Mouse (Mus musculus) liver, adult 2 months (tissue): ENCODE data around the gene Gpam. TPM values are rescaled to one million over a fixed set of nuclear protein-coding genes. Genes with fewer than 3 reads are reported as not detected.

Source experiments
- DNase-seq: peaks from one replicate; pipeline ENCODE4 v3.0.0-alpha.2; 2011; ENCODE audit warnings: low read depth, low spot score; ENCODE audit errors: extremely low read depth
- H3K27ac ChIP-seq: fragments of 200-500 bp; replicated peaks from 2 replicates; pipeline ENCODE4 v1.5.1; 2012; ENCODE audit warnings: low read depth, mild to moderate bottlenecking, control low read depth, inconsistent platforms, low read length; ENCODE audit not compliant: insufficient read depth
- H3K27me3 ChIP-seq: fragments of 200-500 bp; 2 replicates; pipeline ENCODE4 v1.6.1; 2012; ENCODE audit warnings: mild to moderate bottlenecking, moderate library complexity, low read length, inconsistent platforms; ENCODE audit not compliant: control insufficient read depth, insufficient read depth
- H3K36me3 ChIP-seq: fragments of 200-500 bp; 2 replicates; pipeline ENCODE4 v1.6.1; 2012; ENCODE audit warnings: low read length, inconsistent platforms; ENCODE audit not compliant: control insufficient read depth, insufficient read depth
- H3K4me1 ChIP-seq: fragments of 200-500 bp; 2 replicates; pipeline ENCODE4 v1.6.1; 2011; ENCODE audit warnings: low read length; ENCODE audit not compliant: control insufficient read depth, insufficient read depth
- H3K4me3 ChIP-seq: fragments of 200-500 bp; 2 replicates; pipeline ENCODE4 v1.5.1; 2011; ENCODE audit warnings: low read depth, mild to moderate bottlenecking, control low read depth, low read length, moderate library complexity; ENCODE audit not compliant: insufficient read depth
- H3K79me2 ChIP-seq: fragments of 200-500 bp; 2 replicates; pipeline ENCODE4 v1.6.1; 2012; ENCODE audit warnings: inconsistent platforms, mild to moderate bottlenecking, low read length, moderate library complexity; ENCODE audit not compliant: control insufficient read depth, insufficient read depth
- H3K9ac ChIP-seq: fragments of 200-500 bp; 2 replicates; pipeline ENCODE4 v1.6.1; 2012; ENCODE audit warnings: low read depth, mild to moderate bottlenecking, control low read depth, inconsistent platforms, low read length
- CTCF ChIP-seq: fragments of 200-500 bp; IDR thresholded peaks from 2 replicates; pipeline ENCODE4 v1.5.1; 2011; ENCODE audit warnings: low read depth, low read length, control low read depth
- POLR2A ChIP-seq: fragments of 200-500 bp; IDR thresholded peaks from 2 replicates; pipeline ENCODE4 v1.6.1; 2011; ENCODE audit warnings: low read length, control low read depth; ENCODE audit not compliant: insufficient read depth; ENCODE audit errors: extremely low read depth
- WGBS: fragments of 180-500 bp; shearing (Covaris S2); methylation state at CpG from one replicate; pipeline ENCODE4 v1.1.7; 2018; 5-methylcytosine and 5-hydroxymethylcytosine counted together
- polyA plus RNA-seq: library from polyadenylated mRNA; depleted of rRNA; stranded (reverse); fragments of >200 nt; gene quantifications from 2 replicates; pipeline ENCODE4 v1.2.3, GENCODE M21; 2012
- total RNA-seq: library from RNA; depleted of rRNA; stranded (reverse); fragments of >200 nt; gene quantifications from 2 replicates; pipeline ENCODE4 v1.2.3, GENCODE M21; 2014

Gene Gpam
- total and polyA plus RNA-seq, 2 experiments = 102 to 261 TPM

GRCm38 (mm10) chr19:55128469-55128868 is 1.4 kb upstream of the Gpam start:
- peaks cover 28% of the 10 kb centered on the region for H3K4me1 ChIP-seq
- H3K27me3 ChIP-seq = no peaks in the 10 kb centered on the region
- 97% methylated on average over 1 of the region's 1 CpGs for WGBS
- peaks cover 24% of the 10 kb centered on the region for H3K79me2 ChIP-seq
- TF ChIP-seq POLR2A = no peak
- no peak for TF ChIP-seq CTCF
- DNase-seq = no peak
- H3K4me3 ChIP-seq = no peak overlapping the region
- no peak overlapping the region for H3K27ac ChIP-seq
- H3K36me3 ChIP-seq = 0 out of 2 replicates have a peak, but pooled peaks cover 4% of the 10 kb centered on the region
- H3K9ac ChIP-seq = no peak overlapping the region

GRCm38 (mm10) chr19:55125456-55125855 is 1.6 kb downstream of the Gpam start:
- WGBS = 17% methylated on average over 3 of the region's 3 CpGs
- H3K4me3 ChIP-seq = peak overlapping the region; percentile 82
- H3K27ac ChIP-seq = peak overlapping the region; percentile 96
- no peaks in the 10 kb centered on the region for H3K27me3 ChIP-seq
- H3K36me3 ChIP-seq = peaks cover 9% of the 10 kb centered on the region; the same call in 1 of the 2 replicates
- H3K4me1 ChIP-seq = peaks cover 38% of the 10 kb centered on the region
- TF ChIP-seq CTCF (no peak), POLR2A (no peak)
- peak overlapping the region; percentile 75 for H3K9ac ChIP-seq
- peak; percentile 77 for DNase-seq
- H3K79me2 ChIP-seq = peaks cover 36% of the 10 kb centered on the region

GRCm38 (mm10) chr19:55123001-55123536 is 4.0 kb downstream of the Gpam start:
- Histone ChIP-seq H3K9ac (peak overlapping the region; percentile 63), H3K27me3 (no peaks in the 10 kb centered on the region), H3K36me3 (peaks cover 12% of the 10 kb centered on the region; the same call in 1 of the 2 replicates), H3K79me2 (peaks cover 39% of the 10 kb centered on the region), H3K4me1 (peaks cover 49% of the 10 kb centered on the region), H3K4me3 (peak overlapping the region; percentile 32; the same call in 1 of the 2 replicates), H3K27ac (peak overlapping the region; percentile 61)
- TF ChIP-seq POLR2A (no peak), CTCF (no peak)
- WGBS = 43% methylated on average over 11 of the region's 11 CpGs
- DNase-seq = no peak

GRCm38 (mm10) chr19:55122351-55122980 is 4.6 kb downstream of the Gpam start:
- H3K27me3 ChIP-seq = no peaks in the 10 kb centered on the region
- TF ChIP-seq POLR2A (0 out of 2 replicates have a peak, but pooled peaks have one; percentile 19), CTCF (no peak)
- H3K79me2 ChIP-seq = peaks cover 41% of the 10 kb centered on the region
- H3K4me1 ChIP-seq = peaks cover 49% of the 10 kb centered on the region
- DNase-seq = peak; percentile 85
- H3K9ac ChIP-seq = peak overlapping the region; percentile 27; the same call in 1 of the 2 replicates
- H3K36me3 ChIP-seq = peaks cover 15% of the 10 kb centered on the region; the same call in 1 of the 2 replicates
- WGBS = 24% methylated on average over 4 of the region's 4 CpGs
- no peak overlapping the region for H3K4me3 ChIP-seq
- peak overlapping the region; percentile 76 for H3K27ac ChIP-seq

GRCm38 (mm10) chr19:55121836-55122235 is 5.2 kb downstream of the Gpam start:
- 20% methylated on average over 6 of the region's 6 CpGs for WGBS

More at GRCm38 (mm10) chr19:55121836-55122235, 5.2 kb downstream of the Gpam start:
- Histone ChIP-seq H3K36me3 (peaks cover 18% of the 10 kb centered on the region; the same call in 1 of the 2 replicates), H3K9ac (peak overlapping the region; percentile 15; the same call in 1 of the 2 replicates), H3K27ac (peak overlapping the region; percentile 76), H3K27me3 (no peaks in the 10 kb centered on the region), H3K79me2 (peaks cover 41% of the 10 kb centered on the region), H3K4me1 (peaks cover 50% of the 10 kb centered on the region), H3K4me3 (peak overlapping the region; percentile 5; the same call in 1 of the 2 replicates)
- DNase-seq = peak; percentile 77
- TF ChIP-seq CTCF = no peak
- no peak for TF ChIP-seq POLR2A
